Mouse (Mus musculus) embryonic facial prominence, embryonic 13.5 days (tissue): Measurements from ENCODE around the gene Rpl6. TPM values are rescaled to one million over a fixed set of nuclear protein-coding genes. Genes with fewer than 3 reads are reported as not detected.
"Not testable (repeated sequence)": the region's sequence is repeated elsewhere in the genome, so short reads cannot be mapped to it uniquely, and the experiment has no call there.

Experiments
- ATAC-seq: fragments of 200-750 bp; cut with Nextera tagmentation; 2 replicates; pipeline ENCODE4 v1.8.0; 2017; ENCODE audit warnings: low read depth; ENCODE audit not compliant: insufficient number of reproducible peaks, insufficient read depth, low FRiP score, low TSS enrichment
- H3K27ac ChIP-seq: fragments of 300-500 bp; sonication (generic); 2 replicates; pipeline ENCODE4 v1.5.1; 2015; ENCODE audit warnings: moderate library complexity, mild to moderate bottlenecking, inconsistent platforms
- H3K27me3 ChIP-seq: fragments of 300-500 bp; sonication (generic); 2 replicates; pipeline ENCODE4 v1.6.1; 2015; ENCODE audit warnings: mild to moderate bottlenecking, inconsistent platforms
- H3K36me3 ChIP-seq: fragments of 300-500 bp; sonication (generic); 2 replicates; pipeline ENCODE4 v1.6.1; 2015; ENCODE audit warnings: mild to moderate bottlenecking, inconsistent platforms
- H3K4me1 ChIP-seq: fragments of 300-500 bp; sonication (generic); 2 replicates; pipeline ENCODE4 v1.6.1; 2015; ENCODE audit warnings: inconsistent platforms
- H3K4me2 ChIP-seq: fragments of 300-500 bp; sonication (generic); 2 replicates; pipeline ENCODE4 v1.6.1; 2015; ENCODE audit warnings: moderate library complexity, mild to moderate bottlenecking, inconsistent platforms
- H3K4me3 ChIP-seq: fragments of 300-500 bp; sonication (generic); 2 replicates; pipeline ENCODE4 v1.5.1; 2015; ENCODE audit warnings: mild to moderate bottlenecking, inconsistent platforms
- H3K9ac ChIP-seq: fragments of 300-500 bp; sonication (generic); 2 replicates; pipeline ENCODE4 v1.6.1; 2015; ENCODE audit warnings: mild to moderate bottlenecking, inconsistent platforms
- H3K9me3 ChIP-seq: fragments of 300-500 bp; sonication (generic); 2 replicates; pipeline ENCODE4 v1.6.1; 2016; ENCODE audit warnings: inconsistent platforms
- WGBS: fragments of 180-500 bp; shearing (Covaris S2); methylation state at CpG from one replicate; pipeline ENCODE4 v1.1.7; 2015; ENCODE audit warnings: mixed read lengths; 5-methylcytosine and 5-hydroxymethylcytosine counted together
- polyA plus RNA-seq: library from polyadenylated mRNA; unstranded; fragments of >200 nt; fragmentation: Nextera tagmentation; extraction: Ambion mirVana; gene quantifications from 2 replicates; pipeline ENCODE4 v1.2.1, GENCODE M21; 2015

The Rpl6 gene
- polyA plus RNA-seq, 1 experiment from 2014 or later: 726 TPM

- Histone ChIP-seq H3K27me3 (no peaks in the 10 kb centered on the region), H3K27ac (no peak overlapping the region), H3K9me3 (no peaks in the 10 kb centered on the region), H3K4me3 (no peak overlapping the region), H3K4me2 (no peak overlapping the region), H3K9ac (no peak overlapping the region), H3K36me3 (peaks cover 13% of the 10 kb centered on the region), H3K4me1 (peaks cover 14% of the 10 kb centered on the region)
- 50% methylated on average over 3 of the region's 3 CpGs for WGBS
- ATAC-seq: no peak
Observed at GRCm38 (mm10) chr5:121201739-121202138, 2.5 kb upstream of the Rpl6 start.

- Histone ChIP-seq H3K4me2 (no peak overlapping the region), H3K27me3 (no peaks in the 10 kb centered on the region), H3K4me1 (peaks cover 20% of the 10 kb centered on the region), H3K4me3 (no peak overlapping the region), H3K36me3 (peaks cover 20% of the 10 kb centered on the region), H3K27ac (no peak overlapping the region), H3K9me3 (no peaks in the 10 kb centered on the region), H3K9ac (no peak overlapping the region)
- ATAC-seq: no peak
- WGBS: 74% methylated on average over 1 of the region's 1 CpGs
Observed at GRCm38 (mm10) chr5:121202467-121202866, 1.8 kb upstream of the Rpl6 start.

GRCm38 (mm10) chr5:121205537-121206130, 1.4 kb downstream of the Rpl6 start:
- not testable (repeated sequence) for H3K27me3 ChIP-seq, H3K27ac ChIP-seq, ATAC-seq, H3K9me3 ChIP-seq
- Histone ChIP-seq H3K4me1 (peaks cover 25% of the 10 kb centered on the region), H3K9ac (peak overlapping the region; percentile 100), H3K4me3 (peak overlapping the region; percentile 98), H3K36me3 (peaks cover 52% of the 10 kb centered on the region), H3K4me2 (peak overlapping the region; percentile 69)
- 66% methylated on average over 8 of the region's 10 CpGs for WGBS

GRCm38 (mm10) chr5:121206540-121206939, 2.3 kb downstream of the Rpl6 start:
- Histone ChIP-seq H3K9me3 (no peaks in the 10 kb centered on the region), H3K27ac (no peak overlapping the region), H3K4me3 (peak overlapping the region; percentile 98), H3K36me3 (peaks cover 61% of the 10 kb centered on the region), H3K9ac (peak overlapping the region; percentile 100), H3K4me2 (peak overlapping the region; percentile 69), H3K4me1 (peaks cover 25% of the 10 kb centered on the region), H3K27me3 (no peaks in the 10 kb centered on the region)
- 77% methylated on average over 9 of the region's 9 CpGs for WGBS
- no peak for ATAC-seq

- Histone ChIP-seq H3K9ac (peak overlapping the region; percentile 100), H3K27ac (no peak overlapping the region), H3K4me3 (no peak overlapping the region), H3K36me3 (peaks cover 65% of the 10 kb centered on the region), H3K27me3 (no peaks in the 10 kb centered on the region), H3K9me3 (0 out of 2 replicates have a peak, but pooled peaks cover under 1% of the 10 kb centered on the region), H3K4me2 (peak overlapping the region; percentile 69), H3K4me1 (peaks cover 25% of the 10 kb centered on the region)
- no peak for ATAC-seq
- WGBS: 87% methylated on average over 3 of the region's 3 CpGs
Observed at GRCm38 (mm10) chr5:121206984-121207383, 2.7 kb downstream of the Rpl6 start.

GRCm38 (mm10) chr5:121209755-121210600, 5.7 kb downstream of the Rpl6 start:
- H3K4me3 ChIP-seq: no peak overlapping the region
- WGBS: 89% methylated on average over 9 of the region's 9 CpGs
- no peak overlapping the region for H3K4me2 ChIP-seq
- H3K27ac ChIP-seq: no peak overlapping the region
- H3K36me3 ChIP-seq: peaks cover 77% of the 10 kb centered on the region
- 0 out of 2 replicates have a peak, but pooled peaks cover 4% of the 10 kb centered on the region for H3K9me3 ChIP-seq
- ATAC-seq: no peak
- H3K27me3 ChIP-seq: no peaks in the 10 kb centered on the region
- peaks cover 25% of the 10 kb centered on the region for H3K4me1 ChIP-seq
- no peak overlapping the region for H3K9ac ChIP-seq

GRCm38 (mm10) chr5:121210601-121210924, 6.3 kb downstream of the Rpl6 start:
- H3K9me3 ChIP-seq: 0 out of 2 replicates have a peak, but pooled peaks cover 4% of the 10 kb centered on the region
- no peak for ATAC-seq
- H3K27me3 ChIP-seq: no peaks in the 10 kb centered on the region
- no peak overlapping the region for H3K27ac ChIP-seq
- H3K4me2 ChIP-seq: no peak overlapping the region
- H3K4me3 ChIP-seq: no peak overlapping the region
- H3K4me1 ChIP-seq: peaks cover 23% of the 10 kb centered on the region
- no peak overlapping the region for H3K9ac ChIP-seq
- H3K36me3 ChIP-seq: peaks cover 76% of the 10 kb centered on the region
- 93% methylated on average over 1 of the region's 1 CpGs for WGBS

GRCm38 (mm10) chr5:121212108-121212507, 7.8 kb downstream of the Rpl6 start:
- 0 out of 2 replicates have a peak, but pooled peaks cover 4% of the 10 kb centered on the region for H3K9me3 ChIP-seq
- H3K4me3 ChIP-seq: no peak overlapping the region
- H3K36me3 ChIP-seq: peaks cover 61% of the 10 kb centered on the region
- no peak overlapping the region for H3K27ac ChIP-seq
- no peak overlapping the region for H3K9ac ChIP-seq
- WGBS: 94% methylated on average over 6 of the region's 6 CpGs
- no peaks in the 10 kb centered on the region for H3K27me3 ChIP-seq
- H3K4me2 ChIP-seq: no peak overlapping the region
- no peak for ATAC-seq
- peaks cover 7% of the 10 kb centered on the region for H3K4me1 ChIP-seq

- Histone ChIP-seq H3K9me3 (0 out of 2 replicates have a peak, but pooled peaks cover 4% of the 10 kb centered on the region), H3K9ac (no peak overlapping the region), H3K27me3 (no peaks in the 10 kb centered on the region), H3K4me2 (no peak overlapping the region), H3K4me3 (no peak overlapping the region), H3K27ac (no peak overlapping the region), H3K36me3 (peaks cover 35% of the 10 kb centered on the region), H3K4me1 (0 out of 2 replicates have a peak, but pooled peaks cover 2% of the 10 kb centered on the region)
- 54% methylated on average over 7 of the region's 7 CpGs for WGBS
- no peak for ATAC-seq
Observed at GRCm38 (mm10) chr5:121214707-121215106, 10.4 kb downstream of the Rpl6 start.

GRCm38 (mm10) chr5:121215380-121216125, 11.3 kb downstream of the Rpl6 start:
- H3K36me3 ChIP-seq: peaks cover 27% of the 10 kb centered on the region
- no peak overlapping the region for H3K4me3 ChIP-seq
- H3K27me3 ChIP-seq: no peaks in the 10 kb centered on the region
- WGBS: 48% methylated on average over 13 of the region's 13 CpGs
- H3K4me2 ChIP-seq: no peak overlapping the region
- H3K27ac ChIP-seq: no peak overlapping the region
- H3K9ac ChIP-seq: no peak overlapping the region
- no peak for ATAC-seq
- H3K9me3 ChIP-seq: 0 out of 2 replicates have a peak, but pooled peaks cover 4% of the 10 kb centered on the region
- 0 out of 2 replicates have a peak, but pooled peaks cover 4% of the 10 kb centered on the region for H3K4me1 ChIP-seq

GRCm38 (mm10) chr5:121216126-121216446, 11.8 kb downstream of the Rpl6 start:
- Histone ChIP-seq H3K9me3 (0 out of 2 replicates have a peak, but pooled peaks cover 4% of the 10 kb centered on the region), H3K27ac (no peak overlapping the region), H3K4me1 (0 out of 2 replicates have a peak, but pooled peaks cover 6% of the 10 kb centered on the region), H3K27me3 (no peaks in the 10 kb centered on the region), H3K4me2 (no peak overlapping the region), H3K4me3 (no peak overlapping the region), H3K9ac (0 out of 2 replicates have a peak overlapping the region, but pooled peaks have one; percentile 21), H3K36me3 (peaks cover 21% of the 10 kb centered on the region)
- no peak for ATAC-seq
- WGBS: 85% methylated on average over 12 of the region's 12 CpGs
